Mouse (Mus musculus) testis, adult 2 months (tissue): Measurements from ENCODE around the gene Vmn1r93. TPM values are rescaled to one million over a fixed set of nuclear protein-coding genes. Genes with fewer than 3 reads are reported as not detected.
"Not testable (repeated sequence)": the region's sequence is repeated elsewhere in the genome, so short reads cannot be mapped to it uniquely, and the experiment has no call there.

Source experiments
- H3K27ac ChIP-seq: fragments of 200-500 bp; 2 replicates; pipeline ENCODE4 v1.5.1; 2012; ENCODE audit warnings: low read depth, low read length; ENCODE audit not compliant: control insufficient read depth, insufficient read depth
- H3K27me3 ChIP-seq: fragments of 200-500 bp; 2 replicates; pipeline ENCODE4 v1.6.1; 2012; ENCODE audit warnings: mild to moderate bottlenecking, low read length, moderate library complexity; ENCODE audit not compliant: control insufficient read depth, insufficient read depth
- H3K36me3 ChIP-seq: fragments of 200-500 bp; 2 replicates; pipeline ENCODE4 v1.6.1; 2012; ENCODE audit warnings: mild to moderate bottlenecking, low read length; ENCODE audit not compliant: control insufficient read depth, insufficient read depth
- H3K4me1 ChIP-seq: fragments of 200-500 bp; 2 replicates; pipeline ENCODE4 v1.6.1; 2012; ENCODE audit warnings: low read length; ENCODE audit not compliant: control insufficient read depth, insufficient read depth
- H3K4me3 ChIP-seq: fragments of 200-500 bp; 2 replicates; pipeline ENCODE4 v1.5.1; 2012; ENCODE audit warnings: low read depth, mild to moderate bottlenecking, low read length, moderate library complexity, mixed read lengths; ENCODE audit not compliant: control insufficient read depth
- polyA plus RNA-seq: library from polyadenylated mRNA; depleted of rRNA; stranded (reverse); fragments of >200 nt; gene quantifications from 2 replicates; pipeline ENCODE4 v1.2.3, GENCODE M21; 2012; rRNA removed

Gene Vmn1r93
- not detected in 2 replicates for polyA plus RNA-seq

DNA sequence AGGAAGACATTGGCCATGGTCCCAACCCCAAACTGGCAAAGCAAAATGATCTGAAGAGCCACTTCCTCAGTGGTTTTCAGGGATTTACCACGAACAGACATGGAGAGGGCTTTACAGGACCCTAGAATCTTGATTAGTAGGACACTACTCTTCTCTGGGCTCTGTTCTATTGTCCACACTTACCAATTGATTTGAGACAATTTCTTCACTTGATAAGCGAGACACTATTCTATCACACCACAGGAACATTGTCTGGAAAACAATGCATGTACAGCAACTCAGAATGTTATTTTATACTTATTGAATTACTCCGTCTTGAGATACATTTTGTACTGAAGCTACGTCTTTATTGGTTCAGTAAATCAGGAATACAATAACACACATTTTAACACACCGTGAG is at the start of gene Vmn1r93:
Gene Vmn1r93 (minus strand): TSS at position 101 of the 400 bp plus-strand sequence.
- not testable (repeated sequence) for H3K4me1 ChIP-seq, H3K27ac ChIP-seq, H3K36me3 ChIP-seq, H3K4me3 ChIP-seq, H3K27me3 ChIP-seq

DNA sequence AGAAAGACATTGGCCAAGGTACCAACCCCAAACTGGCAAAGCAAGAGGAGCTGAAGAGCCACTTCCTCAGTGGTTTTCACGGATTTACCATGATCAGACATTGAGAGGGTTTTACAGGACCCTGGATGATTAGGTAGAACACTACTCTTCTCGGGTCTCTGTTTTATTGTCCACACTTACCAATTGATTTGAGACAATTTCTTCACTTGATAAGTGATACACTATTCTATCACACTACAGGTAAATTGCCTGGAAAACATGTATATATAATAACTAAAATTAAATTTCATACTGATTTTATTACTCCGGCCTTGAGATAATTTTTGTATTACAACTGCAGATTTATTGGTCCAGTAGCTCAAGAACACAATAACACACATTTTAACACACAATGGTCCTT is 29.4 kb upstream of the Vmn1r93 start, which contains the start of gene Vmn1r94:
Gene Vmn1r94 (minus strand): TSS at position 101 of the 400 bp plus-strand sequence.
- H3K27me3 ChIP-seq, H3K36me3 ChIP-seq, H3K4me3 ChIP-seq, H3K4me1 ChIP-seq, H3K27ac ChIP-seq: not testable (repeated sequence)

- H3K27me3 ChIP-seq, H3K27ac ChIP-seq, H3K4me1 ChIP-seq: not testable (repeated sequence)
These were observed 16.4 kb downstream of the Vmn1r93 start, which contains the start of gene Gm16442 for GRCm38 (mm10) chr7:20122479-20122878. Gene Gm16442, minus strand, starts transcription at chr7:20122579.

GRCm38 (mm10) chr7:20099380-20099779 is 39.5 kb downstream of the Vmn1r93 start, which contains the start of gene Vmn1r91:
Gene Vmn1r91, plus strand, starts transcription at chr7:20099680.
- H3K4me3 ChIP-seq, H3K36me3 ChIP-seq, H3K4me1 ChIP-seq, H3K27ac ChIP-seq, H3K27me3 ChIP-seq: not testable (repeated sequence)

More at GRCm38 (mm10) chr7:20122479-20122878, 16.4 kb downstream of the Vmn1r93 start, which contains the start of gene Gm16442:
- H3K36me3 ChIP-seq, H3K4me3 ChIP-seq: not testable (repeated sequence)

Other genes starting within 250 kb of the Vmn1r93 start
- gene Pvr, start 217.9 kb downstream of the Vmn1r93 start, polyA plus RNA-seq: 5.5 and 6.1 TPM in 2 replicates
- 0.30 and 0.36 TPM in 2 replicates for gene Igsf23, start 188.3 kb downstream of the Vmn1r93 start, polyA plus RNA-seq
- 1.6 and 1.7 TPM in 2 replicates for gene Ceacam20, start 173.7 kb downstream of the Vmn1r93 start, polyA plus RNA-seq
- 0.17 and 0.35 TPM in 2 replicates for gene Nlrp9b, start 147.6 kb downstream of the Vmn1r93 start, polyA plus RNA-seq
- not detected in 2 replicates for gene Vmn1r91, start 39.4 kb downstream of the Vmn1r93 start, polyA plus RNA-seq
- not detected in 2 replicates for gene Gm16442, start 16.5 kb downstream of the Vmn1r93 start, polyA plus RNA-seq
- not detected in 2 replicates for gene Vmn1r94, start 29.3 kb upstream of the Vmn1r93 start, polyA plus RNA-seq
- gene Vmn1r95, start 54.6 kb upstream of the Vmn1r93 start, polyA plus RNA-seq: not detected in 2 replicates
- not detected in 2 replicates for gene Gm6164, start 66.5 kb upstream of the Vmn1r93 start, polyA plus RNA-seq
- gene Gm4498, start 94.7 kb upstream of the Vmn1r93 start, polyA plus RNA-seq: not detected in 2 replicates
- 0.07 and 0.18 TPM in 2 replicates for gene Gm5890, start 123.7 kb upstream of the Vmn1r93 start, polyA plus RNA-seq
- not detected in 2 replicates for gene Gm4133, start 195.0 kb upstream of the Vmn1r93 start, polyA plus RNA-seq
- gene Gm5728, start 236.3 kb upstream of the Vmn1r93 start, polyA plus RNA-seq: not detected in 2 replicates